Mouse (Mus musculus) urinary bladder, postnatal 14 days (tissue): ENCODE data around the gene Syn3.

Experiments
- DNase-seq: peaks from one replicate; pipeline ENCODE4 v3.0.0; 2021; ENCODE audit warnings: low spot score

The Syn3 gene

DNA sequence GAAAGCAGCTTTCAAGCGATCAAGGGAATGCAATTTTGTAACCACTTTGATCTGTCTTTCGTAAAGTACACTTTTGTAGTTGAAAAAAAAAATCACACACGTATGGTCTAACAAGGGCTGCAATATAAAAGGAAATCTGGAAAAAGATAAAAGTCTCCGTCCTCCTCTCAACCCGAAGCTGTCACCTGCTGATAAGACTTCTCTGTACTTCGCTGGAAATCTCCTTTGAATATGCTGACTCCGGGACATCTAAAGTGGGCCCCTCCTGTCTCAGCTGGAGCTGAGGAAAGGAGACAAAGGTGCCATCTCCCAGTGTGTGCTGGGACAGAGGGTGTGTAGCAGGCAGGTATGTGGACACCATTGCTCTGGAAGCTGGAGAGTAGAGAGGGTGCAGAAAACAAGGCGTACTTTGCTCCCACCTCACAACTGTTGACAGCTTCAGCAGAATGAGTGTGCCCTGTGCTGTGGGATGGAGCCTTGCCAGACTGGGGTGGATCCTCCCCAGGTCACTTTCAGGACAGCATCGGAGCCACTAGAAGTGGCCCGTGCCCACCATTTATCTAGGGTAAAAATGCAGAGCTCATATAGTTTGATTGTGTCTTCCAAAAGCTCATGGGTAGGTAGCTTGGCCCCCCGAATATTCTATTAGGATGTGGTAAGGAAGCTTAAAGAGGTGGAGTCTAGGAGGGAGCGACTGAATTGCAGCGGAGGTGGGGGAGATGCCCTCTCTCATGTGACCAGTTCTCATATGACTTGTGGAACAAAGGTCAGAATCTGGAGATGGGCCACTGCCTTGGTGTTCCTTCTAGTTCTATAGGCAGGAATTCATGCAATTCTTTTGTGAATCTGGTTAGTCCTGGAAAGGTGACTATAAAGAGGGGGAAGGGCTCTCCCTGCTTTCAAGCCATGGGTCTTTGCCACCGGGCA is 405.3 kb downstream of the Syn3 start:
- DNase-seq, result no peak

DNA sequence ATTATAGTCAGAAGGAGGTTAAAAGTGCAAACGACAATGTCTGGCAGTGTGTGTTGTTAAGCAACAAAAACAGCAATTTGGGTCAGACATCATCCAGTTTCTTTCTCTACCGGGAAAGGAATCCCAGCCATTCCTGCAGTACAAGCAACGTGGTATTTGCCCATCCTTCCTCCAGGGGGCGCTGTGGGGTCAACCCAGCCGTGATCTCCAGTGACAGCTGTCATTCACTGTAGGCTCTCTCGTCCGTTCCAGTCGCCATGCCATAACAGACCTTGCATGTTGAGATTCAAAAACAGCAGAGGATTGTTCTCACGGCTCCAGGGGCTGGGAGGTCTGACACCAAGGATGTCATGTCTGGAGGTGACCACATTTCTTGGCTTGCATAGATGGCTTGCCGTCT is 406.8 kb downstream of the Syn3 start:
- no peak for DNase-seq

DNA sequence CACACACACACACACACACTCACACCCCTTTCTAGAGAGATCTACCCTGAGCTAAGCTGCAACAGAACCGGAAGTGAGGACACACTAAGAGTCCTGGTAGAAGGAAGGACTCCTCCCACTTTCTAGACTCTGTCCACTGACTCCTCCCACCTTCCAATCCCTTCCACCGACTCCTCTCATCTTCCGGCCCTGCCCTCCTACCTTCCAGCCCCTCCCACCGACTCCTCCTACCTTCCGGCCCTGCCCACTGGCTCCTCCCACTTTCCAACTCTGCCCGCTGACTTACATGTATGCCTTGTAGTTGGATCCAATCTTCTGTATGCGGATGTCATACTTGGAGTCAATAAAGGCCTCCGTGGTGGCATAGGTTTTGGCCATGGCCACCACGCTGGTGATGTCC is 418.8 kb downstream of the Syn3 start:
- DNase-seq, result no peak

GRCm38 (mm10) chr10:86078761-86079160 is 419.9 kb downstream of the Syn3 start:
- no peak for DNase-seq

DNA sequence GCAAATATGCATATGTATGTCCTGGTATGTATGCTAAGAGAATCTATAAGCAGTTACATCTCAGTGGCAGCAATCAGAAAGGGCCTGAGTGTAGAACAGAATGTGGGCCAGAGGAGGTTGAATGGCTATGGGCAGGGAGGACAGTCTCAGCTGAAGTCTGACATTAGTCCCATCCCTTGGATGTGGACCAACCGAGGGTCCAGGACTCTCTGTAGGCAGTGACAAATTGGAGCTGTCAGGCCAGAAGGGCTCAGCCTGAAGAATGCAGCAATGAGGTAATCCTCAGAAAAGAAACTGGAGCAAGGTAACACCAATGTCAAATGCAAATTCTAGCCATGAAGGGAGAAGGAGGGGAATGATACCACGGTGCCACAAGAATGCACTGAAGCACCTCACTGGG is 421.4 kb downstream of the Syn3 start:
- no peak for DNase-seq

GRCm38 (mm10) chr10:86074971-86075711 is 423.6 kb downstream of the Syn3 start:
- DNase-seq, result peak; percentile 22

GRCm38 (mm10) chr10:86074134-86074533 is 424.6 kb downstream of the Syn3 start:
- DNase-seq, result no peak

- DNase-seq, result no peak
These were observed 427.9 kb downstream of the Syn3 start for GRCm38 (mm10) chr10:86070751-86071150.

DNA sequence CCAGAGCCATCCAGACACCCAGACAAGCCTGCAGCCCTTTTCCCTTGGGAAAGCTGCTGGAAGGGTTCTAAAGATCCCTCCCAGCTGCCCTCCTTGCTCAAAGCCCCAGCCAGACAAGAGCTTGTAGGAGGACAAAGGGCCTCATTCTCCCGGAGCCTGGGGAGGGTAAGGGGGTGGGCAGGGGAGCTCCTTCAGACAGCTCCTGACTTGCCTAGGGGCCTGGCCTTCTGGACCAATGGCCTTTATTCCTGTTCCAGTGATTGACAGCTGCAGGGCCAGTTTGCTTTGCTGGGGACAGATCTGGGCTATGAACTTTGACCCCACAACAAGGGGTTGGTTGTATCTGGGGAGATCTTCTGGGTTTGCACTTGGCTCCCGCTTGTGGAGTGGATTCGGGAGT is 429.4 kb downstream of the Syn3 start:
- DNase-seq, result no peak

- no peak for DNase-seq
These were observed 430.8 kb downstream of the Syn3 start for GRCm38 (mm10) chr10:86067911-86068310.

DNA sequence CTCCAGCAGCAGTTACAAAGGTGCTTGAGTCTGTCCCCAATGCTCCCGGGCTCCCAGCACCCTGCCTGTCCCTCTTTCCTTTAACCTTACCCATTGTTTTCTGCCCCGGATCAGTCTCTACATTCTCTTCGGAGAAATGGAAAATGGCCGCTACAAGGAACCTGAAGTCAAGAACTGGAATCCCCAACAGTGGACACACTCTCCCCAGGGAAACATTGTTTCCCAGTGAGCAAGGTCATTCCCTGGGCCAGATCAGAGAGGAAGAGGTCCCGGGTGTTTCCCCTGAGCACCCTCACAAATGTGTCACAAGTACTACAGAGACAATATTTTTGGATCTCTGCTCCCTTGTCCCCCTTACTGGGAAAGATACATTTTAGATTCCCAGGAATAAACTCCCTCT is 432.0 kb downstream of the Syn3 start:
- no peak for DNase-seq

GRCm38 (mm10) chr10:86065661-86066060 is 433.0 kb downstream of the Syn3 start:
- DNase-seq, result no peak

- DNase-seq, result peak; percentile 73
These were observed 433.8 kb downstream of the Syn3 start for GRCm38 (mm10) chr10:86064937-86065336.

DNA sequence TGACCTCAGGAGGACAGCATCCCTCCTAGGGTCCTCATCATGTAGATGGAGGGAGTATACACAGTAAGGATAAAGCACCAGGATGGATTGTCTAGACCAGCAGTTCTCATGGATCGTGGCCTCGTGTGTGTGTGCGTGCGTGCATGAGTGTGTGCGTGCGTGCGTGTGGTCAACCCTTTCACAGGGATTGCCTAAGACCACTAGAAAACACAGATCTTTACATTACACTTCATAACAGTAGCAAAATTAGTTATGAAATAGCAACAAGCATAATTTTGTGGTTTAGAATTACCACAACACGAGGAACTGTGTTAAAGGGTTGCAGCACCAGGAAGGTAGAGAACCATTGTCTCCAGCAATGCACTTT is 435.7 kb downstream of the Syn3 start:
- no peak for DNase-seq

GRCm38 (mm10) chr10:86062261-86063017 is 436.3 kb downstream of the Syn3 start:
- DNase-seq, result no peak

GRCm38 (mm10) chr10:86060267-86060666 is 438.4 kb downstream of the Syn3 start:
- DNase-seq, result no peak

DNA sequence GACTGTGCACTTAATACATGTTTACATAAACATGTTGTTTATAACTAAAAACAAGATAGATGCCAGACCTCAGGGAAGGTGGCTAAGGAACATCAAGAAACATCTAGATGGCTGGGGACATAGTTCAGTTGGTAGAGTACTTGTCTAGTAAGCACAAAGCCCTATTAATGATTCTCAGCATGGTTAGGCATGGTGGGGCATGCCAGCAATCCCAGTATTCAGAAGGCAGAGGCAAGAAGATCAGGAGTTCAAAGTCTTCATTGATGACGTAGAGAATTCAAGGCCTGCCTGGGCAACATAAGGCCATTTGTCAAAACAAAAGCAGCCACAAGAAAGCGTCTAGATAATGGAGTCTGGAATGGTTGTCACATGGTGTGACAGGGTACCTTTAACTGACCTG is 441.0 kb downstream of the Syn3 start:
- DNase-seq, result no peak

DNA sequence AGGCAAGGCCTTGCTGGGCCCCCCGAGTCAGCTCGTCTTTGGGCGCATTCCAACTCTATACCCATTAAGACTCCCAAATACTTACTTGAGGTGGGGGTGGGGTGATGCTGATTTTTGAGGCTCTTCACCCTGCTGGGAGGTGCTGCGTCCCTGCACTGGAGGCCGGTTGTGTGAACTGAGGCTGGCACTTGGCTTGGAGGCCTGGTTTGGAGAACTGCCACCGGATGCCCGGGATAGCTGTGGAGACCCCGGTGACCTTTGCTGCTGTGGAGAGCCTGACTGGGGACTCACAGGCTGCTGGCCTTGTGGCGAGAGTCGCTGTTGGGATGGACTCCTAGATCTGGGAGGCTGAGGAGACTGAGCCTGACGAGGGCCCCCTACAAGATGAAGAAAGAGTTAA is 441.4 kb downstream of the Syn3 start:
- no peak for DNase-seq

- DNase-seq, result no peak
These were observed 442.3 kb downstream of the Syn3 start for GRCm38 (mm10) chr10:86056297-86056903.

DNA sequence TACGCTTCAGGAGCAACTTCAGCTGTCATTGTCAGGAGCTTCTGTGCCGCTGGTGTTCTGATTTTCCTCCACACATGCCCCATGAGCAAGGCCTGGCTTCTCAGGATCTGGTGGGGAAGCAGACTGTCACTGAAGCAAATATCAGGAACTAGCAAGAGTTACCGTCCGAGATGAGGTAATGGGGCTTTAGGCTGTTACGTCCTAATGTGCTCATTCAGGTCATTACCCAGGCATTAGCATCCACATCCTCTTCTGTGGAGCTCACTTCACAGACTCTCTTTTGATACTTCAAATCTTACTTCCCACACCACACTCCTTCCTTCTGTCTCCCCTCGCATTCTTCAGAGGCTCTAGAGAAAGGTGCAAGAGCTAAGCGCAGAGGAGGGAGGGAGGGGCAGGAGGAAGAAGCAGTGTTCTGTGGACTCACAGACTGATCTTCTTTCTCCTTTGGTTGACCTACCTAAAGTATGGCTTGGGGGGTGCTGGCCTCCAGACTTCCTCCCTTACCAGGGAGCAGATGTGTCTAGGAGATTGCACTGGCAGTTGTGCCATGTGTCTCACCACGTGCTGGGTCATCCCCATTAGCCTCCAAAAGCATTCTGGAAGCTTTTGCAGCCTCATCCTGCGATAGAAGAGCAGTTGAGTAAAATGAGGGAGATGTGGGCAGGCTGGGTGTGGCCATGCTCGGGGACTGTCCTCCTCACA is 445.7 kb downstream of the Syn3 start:
- no peak for DNase-seq

- DNase-seq, result no peak
These were observed 448.2 kb downstream of the Syn3 start for GRCm38 (mm10) chr10:86050522-86050921.

- DNase-seq, result no peak
These were observed 450.9 kb downstream of the Syn3 start for GRCm38 (mm10) chr10:86047786-86048185.
